Mouse (Mus musculus) intestine, embryonic 16.5 days (tissue): ENCODE measurements around the gene B4galnt3. TPM values are rescaled to one million over a fixed set of nuclear protein-coding genes. Genes with fewer than 3 reads are reported as not detected.

Experiments
- ATAC-seq: fragments of 200-750 bp; cut with Nextera tagmentation; 2 replicates; pipeline ENCODE4 v1.8.0; 2017; ENCODE audit warnings: moderate TSS enrichment, moderate library complexity
- H3K27ac ChIP-seq: fragments of 300-500 bp; sonication (generic); 2 replicates; pipeline ENCODE4 v1.5.1; 2014; ENCODE audit warnings: mild to moderate bottlenecking, low read length
- H3K27me3 ChIP-seq: fragments of 300-500 bp; sonication (generic); replicated peaks from 2 replicates; pipeline ENCODE4 v1.6.1; 2014; ENCODE audit warnings: low read length, control low read depth, mixed read lengths; ENCODE audit not compliant: control insufficient read depth, insufficient read depth
- H3K36me3 ChIP-seq: fragments of 300-500 bp; sonication (generic); 2 replicates; pipeline ENCODE4 v1.6.1; 2014; ENCODE audit warnings: low read length, control low read depth; ENCODE audit not compliant: control insufficient read depth, insufficient read depth
- H3K4me1 ChIP-seq: fragments of 300-500 bp; sonication (generic); 2 replicates; pipeline ENCODE4 v1.6.1; 2014; ENCODE audit warnings: low read length, control low read depth, mixed read lengths; ENCODE audit not compliant: control insufficient read depth, insufficient read depth
- H3K4me2 ChIP-seq: fragments of 300-500 bp; sonication (generic); 2 replicates; pipeline ENCODE4 v1.6.1; 2014; ENCODE audit warnings: low read depth, low read length, control low read depth
- H3K4me3 ChIP-seq: fragments of 300-500 bp; sonication (generic); 2 replicates; pipeline ENCODE4 v1.5.1; 2014; ENCODE audit warnings: mild to moderate bottlenecking, low read length
- H3K9ac ChIP-seq: fragments of 300-500 bp; sonication (generic); 2 replicates; pipeline ENCODE4 v1.6.1; 2014; ENCODE audit warnings: low read depth, low read length
- H3K9me3 ChIP-seq: fragments of 300-500 bp; sonication (generic); 2 replicates; pipeline ENCODE4 v1.6.1; 2016; ENCODE audit warnings: low read length, control low read depth; ENCODE audit not compliant: control insufficient read depth
- whole genome bisulfite sequencing: fragments of 180-500 bp; shearing (Covaris S2); extraction: QIAGEN DNeasy Blood & Tissue Kit; methylation state at CpG from one replicate; pipeline ENCODE4 v1.1.7; 2014; 5-methylcytosine and 5-hydroxymethylcytosine counted together
- polyA plus RNA-seq: library from polyadenylated mRNA; unstranded; fragments of >200 nt; fragmentation: Nextera tagmentation; extraction: Ambion mirVana; gene quantifications from 2 replicates; pipeline ENCODE4 v1.2.1, GENCODE M21; 2015

The B4galnt3 gene
- polyA plus RNA-seq, 1 experiment from 2014 or later: 1.1 TPM

GRCm38 (mm10) chr6:120194305-120194704 is 100.1 kb downstream of the B4galnt3 start:
- WGBS: 57% methylated on average over 10 of the region's 10 CpGs
- Histone ChIP-seq H3K27me3 (no peaks in the 10 kb centered on the region), H3K4me3 (no peak overlapping the region), H3K27ac (no peak overlapping the region), H3K4me2 (no peak overlapping the region), H3K9me3 (no peaks in the 10 kb centered on the region), H3K36me3 (no peaks in the 10 kb centered on the region), H3K9ac (no peak overlapping the region), H3K4me1 (peaks cover 7% of the 10 kb centered on the region)
- no peak for ATAC-seq

GRCm38 (mm10) chr6:120193793-120194192 is 100.6 kb downstream of the B4galnt3 start:
- ATAC-seq: no peak
- H3K4me3 ChIP-seq: no peak overlapping the region
- no peak overlapping the region for H3K4me2 ChIP-seq
- H3K27ac ChIP-seq: no peak overlapping the region
- WGBS: 61% methylated on average over 1 of the region's 1 CpGs
- no peak overlapping the region for H3K9ac ChIP-seq
- no peaks in the 10 kb centered on the region for H3K36me3 ChIP-seq
- H3K27me3 ChIP-seq: no peaks in the 10 kb centered on the region
- peaks cover 5% of the 10 kb centered on the region; the same call in 1 of the 2 replicates for H3K4me1 ChIP-seq
- no peaks in the 10 kb centered on the region for H3K9me3 ChIP-seq

- ATAC-seq: 0 out of 2 replicates have a peak, but pooled peaks have one; percentile 31
- 31% methylated on average over 5 of the region's 5 CpGs for WGBS
- Histone ChIP-seq H3K4me3 (no peak overlapping the region), H3K9me3 (no peaks in the 10 kb centered on the region), H3K36me3 (no peaks in the 10 kb centered on the region), H3K27me3 (no peaks in the 10 kb centered on the region), H3K4me1 (peaks cover 5% of the 10 kb centered on the region; the same call in 1 of the 2 replicates), H3K4me2 (no peak overlapping the region), H3K9ac (no peak overlapping the region), H3K27ac (no peak overlapping the region)
Observed at GRCm38 (mm10) chr6:120193174-120193573, 101.2 kb downstream of the B4galnt3 start.

- WGBS: 28% methylated on average over 14 of the region's 15 CpGs
- Histone ChIP-seq H3K27me3 (no peaks in the 10 kb centered on the region), H3K4me2 (no peak overlapping the region), H3K36me3 (no peaks in the 10 kb centered on the region), H3K4me1 (peaks cover 5% of the 10 kb centered on the region), H3K4me3 (no peak overlapping the region), H3K9me3 (no peaks in the 10 kb centered on the region), H3K9ac (peak overlapping the region; percentile 30; the same call in 1 of the 2 replicates), H3K27ac (no peak overlapping the region)
- peak; percentile 59 for ATAC-seq
Observed at GRCm38 (mm10) chr6:120192211-120192870, 102.0 kb downstream of the B4galnt3 start.

- Histone ChIP-seq H3K27ac (no peak overlapping the region), H3K4me2 (no peak overlapping the region)
Observed at GRCm38 (mm10) chr6:120191396-120192170, 102.8 kb downstream of the B4galnt3 start.

GRCm38 (mm10) chr6:120190912-120191311 is 103.4 kb downstream of the B4galnt3 start:
- Histone ChIP-seq H3K4me1 (peaks cover 5% of the 10 kb centered on the region), H3K27me3 (no peaks in the 10 kb centered on the region), H3K9me3 (no peaks in the 10 kb centered on the region), H3K4me2 (no peak overlapping the region), H3K36me3 (no peaks in the 10 kb centered on the region), H3K9ac (no peak overlapping the region), H3K4me3 (no peak overlapping the region), H3K27ac (no peak overlapping the region)
- WGBS: 46% methylated on average over 4 of the region's 4 CpGs
- no peak for ATAC-seq

More at GRCm38 (mm10) chr6:120191396-120192170, 102.8 kb downstream of the B4galnt3 start:
- Histone ChIP-seq H3K27me3 (no peaks in the 10 kb centered on the region), H3K9me3 (no peaks in the 10 kb centered on the region), H3K4me1 (peaks cover 5% of the 10 kb centered on the region), H3K36me3 (no peaks in the 10 kb centered on the region), H3K4me3 (no peak overlapping the region), H3K9ac (no peak overlapping the region)
- 55% methylated on average over 7 of the region's 7 CpGs for WGBS
- ATAC-seq: no peak

GRCm38 (mm10) chr6:120190365-120190764 is 104.0 kb downstream of the B4galnt3 start:
- H3K4me3 ChIP-seq: no peak overlapping the region
- no peak for ATAC-seq
- WGBS: 92% methylated on average over 4 of the region's 4 CpGs
- H3K4me1 ChIP-seq: peaks cover 5% of the 10 kb centered on the region
- H3K27me3 ChIP-seq: no peaks in the 10 kb centered on the region
- no peak overlapping the region for H3K4me2 ChIP-seq
- no peaks in the 10 kb centered on the region for H3K9me3 ChIP-seq
- no peaks in the 10 kb centered on the region for H3K36me3 ChIP-seq
- H3K9ac ChIP-seq: no peak overlapping the region
- no peak overlapping the region for H3K27ac ChIP-seq

GRCm38 (mm10) chr6:120189287-120189686 is 105.1 kb downstream of the B4galnt3 start:
- 87% methylated on average over 5 of the region's 5 CpGs for WGBS
- ATAC-seq: no peak

GRCm38 (mm10) chr6:120188376-120189235 is 105.8 kb downstream of the B4galnt3 start:
- peak; percentile 10; the same call in 1 of the 2 replicates for ATAC-seq
- Histone ChIP-seq H3K4me3 (no peak overlapping the region), H3K9me3 (no peaks in the 10 kb centered on the region), H3K27me3 (no peaks in the 10 kb centered on the region), H3K36me3 (no peaks in the 10 kb centered on the region), H3K27ac (no peak overlapping the region), H3K4me2 (0 out of 2 replicates have a peak overlapping the region, but pooled peaks have one; percentile 32), H3K9ac (no peak overlapping the region), H3K4me1 (peaks cover 5% of the 10 kb centered on the region)
- 33% methylated on average over 24 of the region's 24 CpGs for WGBS

More at GRCm38 (mm10) chr6:120189287-120189686, 105.1 kb downstream of the B4galnt3 start:
- Histone ChIP-seq H3K4me1 (peaks cover 5% of the 10 kb centered on the region), H3K9me3 (no peaks in the 10 kb centered on the region), H3K4me3 (no peak overlapping the region), H3K27me3 (no peaks in the 10 kb centered on the region), H3K4me2 (no peak overlapping the region), H3K9ac (no peak overlapping the region), H3K36me3 (no peaks in the 10 kb centered on the region), H3K27ac (no peak overlapping the region)
